In genomic region chr6:127973553-127973952, GRCm38 (mm10) we compare ENCODE assay signal across 11 mouse cellular contexts.
DNase-seq lines count a peak whose midpoint lies in the region; ATAC-seq and TF ChIP-seq lines count a peak whose summit lies in the region.
"Had no signal": no experiment of that assay in that cellular context is flagged by ENCODE, and none has a peak within 500 bp of the region (broad histone marks: within the 10 kb centered on the region; RNA-seq: fewer than 3 reads in every experiment).

No protein-coding gene starts in this region.

- DNase-seq in heart, embryonic 10.5 days (ENCODE audit: low spot score) = no peak
- DNase-seq in heart, adult 2 months = no peak
- no peak for DNase-seq in stomach, postnatal 0 days (ENCODE audit: low spot score)
- DNase-seq in midbrain, embryonic 11.5 days (ENCODE audit: low spot score, missing footprints) = no peak
- no peak for DNase-seq in frontal cortex, postnatal 25 days (ENCODE audit: low spot score in 2 of 2)
- DNase-seq in right cerebral cortex, postnatal 14 days = no peak
- DNase-seq in urinary bladder, postnatal 14 days (ENCODE audit: low spot score) = no peak
- DNase-seq: gastrocnemius, postnatal 36 days; kidney, adult 9 months had no signal

- intact Hi-C loops in heart, adult 2 months (cut with DNase I) = loop anchor here (10.0 kb wide), 1 partner anchor 331 kb away; the partner anchor contains the start of gene Tead4

- 0 out of 2 replicates have a peak, but pooled peaks cover 5% of the 10 kb centered on the region for H3K36me3 ChIP-seq in heart, embryonic 10.5 days
- no peaks in the 10 kb centered on the region for H3K36me3 ChIP-seq in heart, adult 2 months (ENCODE audit: control insufficient read depth, insufficient read depth, low read length)
- H3K36me3 ChIP-seq in stomach, embryonic 14.5 days (ENCODE audit: control insufficient read depth, insufficient read depth, low read length) = peaks cover 4% of the 10 kb centered on the region; the same call in 1 of the 2 replicates
- no peaks in the 10 kb centered on the region for H3K36me3 ChIP-seq in stomach, postnatal 0 days (ENCODE audit: control insufficient read depth, insufficient read depth, low read length)
- H3K36me3 ChIP-seq in midbrain, embryonic 11.5 days (ENCODE audit: control insufficient read depth, insufficient read depth, low read length) = no peaks in the 10 kb centered on the region
- H3K36me3 ChIP-seq: embryonic facial prominence, embryonic 15.5 days had no signal

- no peak overlapping the region for H3K9ac ChIP-seq in heart, adult 2 months (ENCODE audit: low read depth, low read length)
- no peak overlapping the region for H3K9ac ChIP-seq in stomach, embryonic 14.5 days (replicated peaks; ENCODE audit: low read depth, low read length)
- H3K9ac ChIP-seq in stomach, postnatal 0 days (ENCODE audit: low read length) = no peak overlapping the region
- H3K9ac ChIP-seq in midbrain, embryonic 11.5 days (ENCODE audit: low read length) = peak overlapping the region; percentile 10; the same call in 1 of the 2 replicates
- H3K9ac ChIP-seq: embryonic facial prominence, embryonic 15.5 days had no signal

- H3K4me2 ChIP-seq in stomach, embryonic 14.5 days (replicated peaks; ENCODE audit: low read depth, low read length) = no peak overlapping the region
- no peak overlapping the region for H3K4me2 ChIP-seq in stomach, postnatal 0 days (replicated peaks; ENCODE audit: low read depth)
- H3K4me2 ChIP-seq in midbrain, embryonic 11.5 days = no peak overlapping the region
- H3K4me2 ChIP-seq: embryonic facial prominence, embryonic 15.5 days had no signal

- no peaks in the 10 kb centered on the region for H3K27me3 ChIP-seq in heart, embryonic 10.5 days (ENCODE audit: insufficient read depth, poor library complexity, severe bottlenecking)
- no peaks in the 10 kb centered on the region for H3K27me3 ChIP-seq in heart, adult 2 months (ENCODE audit: control insufficient read depth, insufficient read depth, low read length)
- H3K27me3 ChIP-seq in stomach, embryonic 14.5 days (ENCODE audit: control insufficient read depth, insufficient read depth, low read length) = no peaks in the 10 kb centered on the region
- H3K27me3 ChIP-seq in stomach, postnatal 0 days (ENCODE audit: control insufficient read depth, insufficient read depth, low read length) = no peaks in the 10 kb centered on the region
- H3K27me3 ChIP-seq in midbrain, embryonic 11.5 days (ENCODE audit: control insufficient read depth, insufficient read depth, low read length) = no peaks in the 10 kb centered on the region
- H3K27me3 ChIP-seq: embryonic facial prominence, embryonic 15.5 days had no signal

- 66% methylated on average over 6 of the region's 6 CpGs for WGBS in heart, embryonic 10.5 days
- WGBS in heart, adult 2 months = 80% methylated on average over 6 of the region's 6 CpGs
- WGBS in stomach, embryonic 14.5 days = 54% methylated on average over 6 of the region's 6 CpGs
- 58% methylated on average over 6 of the region's 6 CpGs for WGBS in stomach, postnatal 0 days
- WGBS in midbrain, embryonic 11.5 days = 37% methylated on average over 6 of the region's 6 CpGs

- no peak for TF ChIP-seq EP300 in heart, adult 2 months (IDR thresholded peaks at IDR 0.05; ENCODE audit: insufficient read depth, low read depth, low read length)
- no peak for TF ChIP-seq EP300 in stomach, postnatal 0 days (optimal IDR thresholded peaks at IDR 0.05)

- H3K27ac ChIP-seq in heart, embryonic 10.5 days = peak overlapping the region; percentile 2; the same call in 1 of the 2 replicates
- no peak overlapping the region for H3K27ac ChIP-seq in heart, adult 2 months
- peak overlapping the region; percentile 21; the same call in 1 of the 2 replicates for H3K27ac ChIP-seq in stomach, embryonic 14.5 days (ENCODE audit: low read length)
- H3K27ac ChIP-seq in stomach, postnatal 0 days (replicated peaks) = no peak overlapping the region; the same call in 1 of the 2 replicates
- no peak overlapping the region for H3K27ac ChIP-seq in midbrain, embryonic 11.5 days (ENCODE audit: low read depth, low read length)
- H3K27ac ChIP-seq: embryonic facial prominence, embryonic 15.5 days had no signal

- no peaks in the 10 kb centered on the region for H3K9me3 ChIP-seq in heart, embryonic 10.5 days
- no peaks in the 10 kb centered on the region for H3K9me3 ChIP-seq in stomach, embryonic 14.5 days (ENCODE audit: control insufficient read depth, low read depth, low read length)
- H3K9me3 ChIP-seq in stomach, postnatal 0 days (ENCODE audit: control insufficient read depth, low read length) = no peaks in the 10 kb centered on the region
- no peaks in the 10 kb centered on the region for H3K9me3 ChIP-seq in midbrain, embryonic 11.5 days (ENCODE audit: control insufficient read depth, low read length)
- H3K9me3 ChIP-seq: embryonic facial prominence, embryonic 15.5 days had no signal

- H3K4me1 ChIP-seq in heart, embryonic 10.5 days = peaks cover 75% of the 10 kb centered on the region
- no peaks in the 10 kb centered on the region for H3K4me1 ChIP-seq in heart, adult 2 months (ENCODE audit: control insufficient read depth, insufficient read depth, low read length)
- H3K4me1 ChIP-seq in stomach, embryonic 14.5 days (ENCODE audit: control insufficient read depth, insufficient read depth, low read length) = 0 out of 2 replicates have a peak, but pooled peaks cover 4% of the 10 kb centered on the region
- no peaks in the 10 kb centered on the region; the same call in 1 of the 2 replicates for H3K4me1 ChIP-seq in stomach, postnatal 0 days (replicated peaks; ENCODE audit: control insufficient read depth, insufficient read depth)
- peaks cover 9% of the 10 kb centered on the region; the same call in 1 of the 2 replicates for H3K4me1 ChIP-seq in midbrain, embryonic 11.5 days (ENCODE audit: control insufficient read depth, insufficient read depth, low read length)

- no peak overlapping the region for H3K4me3 ChIP-seq in heart, embryonic 10.5 days
- no peak overlapping the region for H3K4me3 ChIP-seq in heart, adult 2 months
- no peak overlapping the region for H3K4me3 ChIP-seq in stomach, embryonic 14.5 days (ENCODE audit: low read depth, low read length)
- no peak overlapping the region for H3K4me3 ChIP-seq in stomach, postnatal 0 days (ENCODE audit: low read depth, low read length)
- H3K4me3 ChIP-seq in midbrain, embryonic 11.5 days (ENCODE audit: low read depth, low read length) = no peak overlapping the region
- H3K4me3 ChIP-seq: embryonic facial prominence, embryonic 15.5 days had no signal

- ATAC-seq in stomach, embryonic 14.5 days (ENCODE audit: insufficient number of reproducible peaks, insufficient read depth, low FRiP score, low read depth) = no peak
- no peak for ATAC-seq in stomach, postnatal 0 days (ENCODE audit: low FRiP score, low TSS enrichment)
- ATAC-seq in midbrain, embryonic 11.5 days (ENCODE audit: low FRiP score) = no peak

- no peak for TF ChIP-seq POLR2A in heart, adult 2 months (IDR thresholded peaks at IDR 0.05; ENCODE audit: insufficient read depth, low read depth, low read length)

- H3K79me2 ChIP-seq in heart, adult 2 months (replicated peaks; ENCODE audit: control insufficient read depth, insufficient read depth, low read length) = no peaks in the 10 kb centered on the region

- no peak for TF ChIP-seq CTCF in heart, adult 2 months (IDR thresholded peaks at IDR 0.05)
- no peak for TF ChIP-seq CTCF in stomach, postnatal 0 days (IDR thresholded peaks at IDR 0.05; ENCODE audit: low read depth)

Comparison
In these comparisons a context has a peak if more than half of its experiments do, and no peak if none do; other contexts are left out.
1. H3K27ac ChIP-seq: peak in heart, embryonic 10.5 days (single experiment) and stomach, embryonic 14.5 days (single experiment); none in heart, adult 2 months (single experiment), stomach, postnatal 0 days (single experiment) and midbrain, embryonic 11.5 days (single experiment).